Mouse (Mus musculus): Measurements from ENCODE around the gene A230050P20Rik.

Gene A230050P20Rik

DNA sequence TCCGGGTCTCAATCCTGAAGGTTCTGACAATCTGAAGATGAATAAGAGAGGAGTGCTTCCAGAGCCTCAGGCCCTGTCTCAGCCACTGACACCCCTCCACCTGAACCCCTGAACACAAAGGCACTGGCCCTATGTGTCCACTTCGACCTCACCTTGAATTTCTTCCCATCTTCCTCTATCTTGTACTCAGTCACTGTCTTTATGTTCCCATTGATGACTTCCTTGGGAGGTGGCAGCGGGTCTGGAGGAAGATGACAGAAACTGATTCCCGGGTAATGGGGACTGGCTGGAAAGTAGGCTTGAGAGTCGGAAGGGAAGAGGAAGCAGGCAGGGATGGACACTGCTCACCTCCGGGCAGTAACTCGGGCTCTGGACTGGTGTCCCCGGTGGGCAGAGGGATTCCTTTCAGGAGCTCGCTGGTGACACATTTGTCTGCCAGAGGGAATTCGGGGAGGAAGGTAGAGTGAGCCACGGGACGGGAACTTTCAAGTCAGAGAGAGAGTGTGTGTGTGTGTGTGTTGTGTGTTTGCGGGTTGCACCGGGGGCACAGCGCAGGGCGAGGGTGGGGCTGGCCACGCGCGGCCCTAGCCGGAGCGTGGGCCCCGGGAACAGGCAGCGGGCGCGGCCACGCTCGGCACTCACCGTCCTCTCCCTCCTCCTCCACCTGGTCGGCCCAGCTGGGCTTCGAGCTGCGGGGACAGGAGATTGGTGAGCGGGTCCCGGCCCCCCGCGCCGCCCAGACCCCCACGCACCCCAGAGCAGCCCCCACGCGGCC is 29.5 kb downstream of the A230050P20Rik start:
- no peak for DNase-seq

DNA sequence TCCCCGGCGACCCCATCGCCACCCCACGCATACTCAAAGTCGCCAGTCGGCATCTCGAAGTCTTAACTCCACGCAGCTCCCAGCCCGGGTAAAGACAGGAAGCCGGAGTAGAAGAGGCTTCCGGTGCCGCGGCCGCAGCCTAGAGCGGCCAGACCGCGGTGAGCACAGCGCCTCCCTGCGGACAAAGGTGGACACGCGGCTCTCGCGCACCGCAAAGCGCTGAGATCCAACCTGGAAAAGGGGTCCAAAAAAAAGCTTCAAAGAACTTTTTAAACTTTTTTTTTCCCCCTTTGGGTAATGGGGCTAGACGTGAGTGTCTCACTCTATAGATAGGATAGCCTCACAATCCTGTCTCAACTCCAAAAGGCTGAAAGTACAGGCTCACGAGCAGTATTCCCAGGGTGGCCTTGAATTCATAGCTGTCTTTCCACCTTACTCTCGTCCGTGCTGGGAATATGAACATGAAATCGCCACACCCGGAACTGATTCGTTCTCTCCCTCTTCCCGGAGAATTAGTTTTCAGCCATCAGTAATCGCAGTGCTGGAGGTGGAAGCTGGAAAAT is 30.1 kb downstream of the A230050P20Rik start, which contains the start of gene Eif3g:
Gene Eif3g (minus strand): TSS at position 113 of the 563 bp plus-strand sequence.
- peak; percentile 92 for DNase-seq

DNA sequence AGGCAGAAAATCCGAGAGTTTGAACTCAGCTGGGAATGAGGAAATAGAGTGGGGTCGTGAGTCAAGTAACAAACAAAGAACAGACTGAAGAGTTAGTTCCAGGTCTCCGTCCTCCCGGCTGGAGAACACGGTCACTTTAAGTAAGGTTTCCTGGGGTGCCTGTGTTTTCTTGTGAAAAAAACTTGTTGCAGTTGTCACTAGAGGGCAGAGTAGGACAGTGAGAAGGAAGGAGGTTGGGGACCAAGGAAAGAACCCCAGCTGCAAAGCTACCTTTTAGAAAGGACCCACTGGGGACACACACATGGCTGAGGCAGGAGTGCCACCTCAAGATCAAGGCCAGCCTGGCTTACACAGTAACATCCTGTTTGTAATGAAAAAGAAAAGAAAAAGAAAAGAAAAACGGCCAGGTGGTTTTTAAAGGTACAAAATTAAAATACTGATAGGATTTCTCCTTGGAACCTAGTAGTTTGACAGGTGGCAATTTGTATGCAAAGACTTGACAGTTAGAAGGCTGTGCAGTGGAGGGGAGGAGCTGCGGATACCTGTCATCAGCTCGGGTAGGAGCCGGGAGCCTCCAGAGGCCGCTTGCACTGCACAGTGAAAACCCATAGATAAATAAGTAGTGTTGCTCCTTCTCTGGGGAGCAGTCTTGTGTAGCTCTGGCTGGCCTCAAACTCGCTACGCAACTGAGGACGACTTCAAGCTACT is 33.2 kb downstream of the A230050P20Rik start:
- DNase-seq, result peak; percentile 43

DNA sequence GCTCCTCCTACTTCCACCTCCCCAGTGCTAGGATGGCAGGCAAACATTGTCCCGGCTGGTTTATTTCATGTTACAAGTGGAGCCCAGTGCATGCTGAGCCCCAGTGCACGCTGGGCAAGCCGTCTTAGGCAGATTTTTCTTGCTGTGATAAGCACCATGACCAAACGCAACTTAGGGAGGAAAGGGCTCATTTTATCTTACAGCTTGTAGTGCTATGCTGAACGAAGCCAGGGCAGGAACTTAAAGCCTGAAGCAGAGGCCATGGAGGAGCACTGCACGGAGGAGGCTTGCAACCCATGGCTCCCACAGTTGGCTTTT is 33.7 kb downstream of the A230050P20Rik start:
- no peak for DNase-seq

DNA sequence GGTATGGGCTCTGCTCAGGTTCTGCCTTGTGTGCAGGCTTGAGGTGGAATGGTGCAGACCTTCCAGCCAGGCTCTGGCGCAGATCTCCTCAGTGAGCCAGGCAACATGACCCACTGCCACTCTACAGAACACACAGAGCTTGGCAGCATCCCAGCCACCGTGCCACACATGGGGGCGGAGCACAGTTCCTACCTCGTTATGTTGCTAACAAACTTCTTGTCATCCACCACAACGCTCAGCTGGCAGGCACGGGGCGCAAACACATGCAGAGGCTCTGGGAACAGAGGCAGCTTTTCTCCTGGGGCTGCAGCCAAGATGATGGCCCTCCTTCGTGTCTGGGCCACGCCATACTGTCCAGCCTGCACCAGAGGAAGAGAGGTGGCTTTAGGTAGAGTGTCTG is 41.5 kb downstream of the A230050P20Rik start:
- no peak for DNase-seq

DNA sequence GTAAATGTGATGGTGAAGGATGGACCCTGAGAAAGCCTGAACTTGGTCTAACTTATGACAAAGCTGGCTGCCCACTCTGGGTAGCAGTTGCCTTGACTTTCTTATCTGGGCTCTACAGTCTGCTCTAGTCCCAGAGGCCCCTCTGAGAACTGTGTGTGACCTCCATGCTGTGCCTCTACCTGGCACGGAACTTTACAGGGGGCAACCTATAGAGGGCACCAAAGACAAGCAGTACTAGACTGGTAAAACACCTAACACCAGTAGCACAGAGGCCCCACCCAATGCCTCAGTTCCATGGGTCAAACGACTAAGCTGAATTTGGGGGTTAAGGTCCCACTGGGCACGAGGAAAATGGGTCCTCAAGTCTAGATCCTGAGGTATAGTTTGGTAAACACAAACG is 47.7 kb downstream of the A230050P20Rik start:
- peak; percentile 64 for DNase-seq

DNA sequence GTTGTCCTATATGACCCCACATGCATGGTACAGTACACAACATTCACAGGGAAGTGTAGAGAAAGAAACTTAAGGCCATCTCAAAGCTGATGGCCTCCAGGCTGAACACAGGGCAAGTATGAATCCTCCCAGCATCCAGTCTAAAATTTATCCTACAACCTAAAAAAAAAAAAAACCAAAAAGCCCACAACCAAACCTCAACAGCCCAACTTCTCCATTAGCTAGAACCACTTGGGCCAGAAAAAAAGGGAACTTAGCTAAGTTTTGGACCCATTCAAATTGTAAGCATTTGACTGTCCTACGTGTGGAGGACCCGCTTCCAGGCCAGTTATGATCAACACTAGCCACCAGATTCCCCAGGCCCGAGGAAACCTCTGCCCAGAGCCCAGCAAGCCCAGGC is 54.8 kb downstream of the A230050P20Rik start:
- DNase-seq, result no peak
